Mouse (Mus musculus) gastrocnemius, adult 18-20 months (tissue): ENCODE data around the gene Mrpl46. TPM values are rescaled to one million over a fixed set of nuclear protein-coding genes. Genes with fewer than 3 reads are reported as not detected.

ENCODE experiments used
- DNase-seq: peaks from one replicate; pipeline ENCODE4 v3.0.0; 2021; ENCODE audit warnings: low spot score
- long read RNA-seq, 2 experiments: library from polyadenylated mRNA; stranded (forward); transcript quantifications; one replicate each; pipeline ENCODE4 v2.0.0; 2021
- total RNA-seq, 2 experiments: library from RNA; stranded (reverse); gene quantifications; 2 replicates each; pipeline ENCODE4 v1.2.3; 2021

Mrpl46 gene
- 10 to 100 TPM; 28.2 to 31.5 TPM for total RNA-seq
- long read RNA-seq, experiment 1, transcript Mrpl46-201 (4 exons, 1,134 nt), result major isoform, 23 of 23 reads
- long read RNA-seq, experiment 1, partial matches to known transcripts, result 0 of 23 reads
- long read RNA-seq, experiment 1, other reads (novel, unspliced or antisense), result 0 of 23 reads
- long read RNA-seq, experiment 2, transcript Mrpl46-201 (4 exons, 1,134 nt), result major isoform, 20 of 21 reads
- long read RNA-seq, experiment 2, partial matches to known transcripts, result 0 of 21 reads
- long read RNA-seq, experiment 2, other reads (novel, unspliced or antisense), result 1 of 21 reads

GRCm38 (mm10) chr7:78782639-78783581, at the start of gene Mrpl46, which contains the start of gene Mrps11:
TSS of gene Mrpl46 (minus strand) at chr7:78783531.
TSS of gene Mrps11 (plus strand) at chr7:78783119.
- DNase-seq, result peak; percentile 87

- DNase-seq, result peak; percentile 79
These were observed 44.5 kb upstream of the Mrpl46 start for GRCm38 (mm10) chr7:78827749-78828362.

- no peak for DNase-seq
These were observed 43.5 kb upstream of the Mrpl46 start for GRCm38 (mm10) chr7:78826682-78827385.

- DNase-seq, result no peak
These were observed 35.0 kb upstream of the Mrpl46 start for GRCm38 (mm10) chr7:78818336-78818735.

- no peak for DNase-seq
These were observed 31.4 kb upstream of the Mrpl46 start for GRCm38 (mm10) chr7:78814766-78815165.

- DNase-seq, result no peak
These were observed 30.5 kb upstream of the Mrpl46 start for GRCm38 (mm10) chr7:78813791-78814190.

- no peak for DNase-seq
These were observed 23.9 kb upstream of the Mrpl46 start for GRCm38 (mm10) chr7:78807192-78807591.

GRCm38 (mm10) chr7:78803841-78804240, 20.5 kb upstream of the Mrpl46 start:
- DNase-seq, result no peak

GRCm38 (mm10) chr7:78799730-78800496, 16.6 kb upstream of the Mrpl46 start:
- no peak for DNase-seq

- DNase-seq, result no peak
These were observed 14.6 kb upstream of the Mrpl46 start for GRCm38 (mm10) chr7:78797843-78798455.

- no peak for DNase-seq
These were observed 13.3 kb upstream of the Mrpl46 start for GRCm38 (mm10) chr7:78796624-78797023.

- DNase-seq, result peak; percentile 17
These were observed 11.3 kb upstream of the Mrpl46 start for GRCm38 (mm10) chr7:78794571-78795092.

GRCm38 (mm10) chr7:78793895-78794570, 10.7 kb upstream of the Mrpl46 start:
- no peak for DNase-seq

- peak; percentile 62 for DNase-seq
These were observed 8.3 kb upstream of the Mrpl46 start for GRCm38 (mm10) chr7:78791359-78792222.

GRCm38 (mm10) chr7:78787793-78788380, 4.6 kb upstream of the Mrpl46 start:
- no peak for DNase-seq

- no peak for DNase-seq
These were observed 2.6 kb upstream of the Mrpl46 start for GRCm38 (mm10) chr7:78785906-78786305.

GRCm38 (mm10) chr7:78778741-78779140, 4.6 kb downstream of the Mrpl46 start:
- DNase-seq, result no peak

GRCm38 (mm10) chr7:78770936-78771335, 12.4 kb downstream of the Mrpl46 start:
- DNase-seq, result no peak
